Mouse (Mus musculus) retina, postnatal 1 day (tissue): ENCODE data around the gene Pex14.

Experiments
- DNase-seq: peaks from one replicate; pipeline ENCODE4 v3.0.0-alpha.2; 2012

The Pex14 gene

DNA sequence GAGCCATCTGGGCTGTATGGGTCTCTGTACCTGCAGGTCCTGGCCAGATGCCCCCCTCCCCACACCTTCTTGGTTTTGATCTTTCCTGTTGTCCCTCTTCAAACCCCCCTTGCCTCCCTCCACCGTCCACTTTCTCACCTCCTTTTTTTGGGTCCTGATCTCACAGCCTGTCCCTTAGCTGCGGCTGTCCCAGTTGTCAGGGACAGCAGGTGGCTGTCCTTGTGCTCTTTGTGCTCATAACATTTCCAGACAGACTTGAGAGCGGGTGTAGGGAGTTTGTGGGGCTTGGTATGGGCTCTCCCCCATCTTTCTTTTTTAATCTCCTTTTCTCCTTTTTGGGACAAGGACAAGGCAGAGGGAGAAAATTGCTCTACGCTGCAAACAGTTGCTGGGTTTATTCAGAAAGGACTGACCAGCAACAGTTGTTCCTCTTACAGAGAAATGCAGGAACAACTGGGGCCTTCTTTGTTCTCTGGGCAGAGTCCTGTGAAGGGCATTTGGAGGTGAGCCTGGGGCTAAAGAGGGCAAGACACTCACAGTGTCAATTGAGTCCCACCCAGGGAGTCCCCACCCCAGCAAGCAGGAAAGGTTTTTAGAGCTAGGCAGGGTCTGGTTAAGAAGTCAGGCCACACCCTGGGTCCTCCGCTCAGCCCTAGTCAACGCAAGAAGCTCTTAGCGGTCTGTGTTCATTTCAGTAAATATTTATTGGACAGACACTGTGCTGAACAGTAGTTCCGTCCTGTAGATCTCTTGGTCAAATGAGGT lies 186.7 kb downstream of the Pex14 start:
- no peak for DNase-seq

DNA sequence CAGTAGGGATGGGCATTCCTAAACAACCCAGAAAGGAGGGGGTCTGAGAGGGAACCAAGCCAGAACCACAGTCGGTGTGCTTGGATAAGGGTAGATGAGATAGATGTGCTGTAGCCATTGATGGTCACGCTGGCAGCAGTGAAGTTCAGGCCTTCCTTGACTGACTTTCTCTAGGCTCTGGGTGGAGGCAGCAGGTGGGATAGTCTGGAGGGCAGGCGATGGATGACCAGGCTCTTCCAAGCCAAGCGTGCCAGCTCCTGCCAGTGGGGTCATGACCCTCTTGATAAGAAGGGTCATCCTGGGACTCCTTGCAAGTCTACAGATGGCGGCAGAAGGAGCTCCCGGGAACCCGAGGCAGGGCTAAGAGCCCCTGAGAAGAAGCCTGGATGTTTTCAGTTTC lies 187.5 kb downstream of the Pex14 start:
- DNase-seq = no peak
